Mouse (Mus musculus) left cerebral cortex, postnatal 36 days (tissue): ENCODE results near the gene Selenok. TPM values are rescaled to one million over a fixed set of nuclear protein-coding genes. Genes with fewer than 3 reads are reported as not detected.

Experiments
- DNase-seq, 2 experiments: peaks; one replicate each; pipeline ENCODE4 v3.0.0; 2021 to 2022; ENCODE audit warnings: low spot score in 2 of 2, mixed read lengths in 1 of 2
- intact Hi-C: fragments of 180-260 bp; cut with DNase I; formaldehyde crosslinking; loops from one replicate; pipeline ENCODE4 v1.15.1; 2025
- total RNA-seq, 2 experiments: library from RNA; stranded (reverse); gene quantifications; 2 replicates each; pipeline ENCODE4 v1.2.3; 2021

Selenok gene
- total RNA-seq, 2 experiments from 2014 or later = 119 to 143 TPM

DNA sequence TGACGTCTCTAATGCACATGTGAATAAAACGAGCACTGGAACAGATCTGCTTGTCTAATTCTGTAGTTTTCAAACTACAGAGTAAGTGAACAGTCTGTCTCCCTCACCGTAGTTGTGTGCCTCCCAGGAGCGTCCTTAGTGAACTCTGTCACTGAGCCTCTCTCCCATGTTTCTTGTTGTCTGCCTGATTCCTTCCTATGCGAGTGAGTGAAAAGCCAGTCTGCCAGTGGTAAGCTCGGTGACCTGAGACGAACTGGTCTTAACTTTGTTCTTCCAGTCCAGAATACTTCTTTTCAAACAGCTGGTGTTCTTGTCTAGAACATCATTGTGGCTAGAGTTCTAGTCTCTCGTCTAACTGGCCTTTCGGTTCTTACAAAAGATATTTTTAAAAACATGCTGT is 19.6 kb downstream of the Selenok start:
- intact Hi-C loops = no loop called here
- no peak for DNase-seq

DNA sequence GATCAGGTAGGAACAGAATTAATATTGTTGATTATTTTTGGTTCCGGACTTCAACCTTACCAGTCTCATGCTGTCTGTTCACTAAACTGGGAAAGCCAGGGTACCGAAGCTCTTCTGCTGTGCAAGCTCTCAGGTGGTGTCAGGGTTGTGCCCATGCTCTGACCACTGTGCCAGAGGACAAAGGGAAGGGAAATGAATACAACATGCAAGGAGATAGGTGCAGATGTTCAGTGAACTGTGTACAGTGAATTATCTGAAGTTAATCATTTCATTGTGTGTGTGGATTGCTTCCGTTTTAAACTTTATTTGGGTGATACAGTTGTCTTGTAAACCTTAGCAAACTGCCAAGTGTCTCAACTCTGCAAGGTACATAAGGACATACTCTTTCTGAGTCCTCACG is 20.2 kb downstream of the Selenok start:
- DNase-seq = no peak
- intact Hi-C loops = no loop called here

DNA sequence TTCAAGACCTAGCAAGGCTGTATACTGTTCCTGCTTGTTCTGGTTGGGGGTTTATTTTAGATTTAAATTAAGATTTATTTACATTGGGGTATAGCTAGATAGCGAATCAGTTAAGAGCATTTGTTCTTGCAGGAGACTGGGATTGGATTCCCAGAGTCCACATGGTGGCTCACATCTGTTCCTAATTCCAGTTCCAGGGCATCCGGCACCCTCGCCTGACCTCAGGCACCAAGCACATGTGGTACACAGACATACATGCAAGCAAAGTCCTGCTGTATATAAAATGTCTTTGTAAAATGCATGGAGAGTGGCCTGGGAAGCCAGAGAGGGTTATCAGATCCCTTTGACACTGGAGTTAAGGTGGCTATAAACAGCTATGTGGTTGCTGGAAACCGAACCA is 26.9 kb downstream of the Selenok start:
- intact Hi-C loops = no loop called here
- no peak for DNase-seq

DNA sequence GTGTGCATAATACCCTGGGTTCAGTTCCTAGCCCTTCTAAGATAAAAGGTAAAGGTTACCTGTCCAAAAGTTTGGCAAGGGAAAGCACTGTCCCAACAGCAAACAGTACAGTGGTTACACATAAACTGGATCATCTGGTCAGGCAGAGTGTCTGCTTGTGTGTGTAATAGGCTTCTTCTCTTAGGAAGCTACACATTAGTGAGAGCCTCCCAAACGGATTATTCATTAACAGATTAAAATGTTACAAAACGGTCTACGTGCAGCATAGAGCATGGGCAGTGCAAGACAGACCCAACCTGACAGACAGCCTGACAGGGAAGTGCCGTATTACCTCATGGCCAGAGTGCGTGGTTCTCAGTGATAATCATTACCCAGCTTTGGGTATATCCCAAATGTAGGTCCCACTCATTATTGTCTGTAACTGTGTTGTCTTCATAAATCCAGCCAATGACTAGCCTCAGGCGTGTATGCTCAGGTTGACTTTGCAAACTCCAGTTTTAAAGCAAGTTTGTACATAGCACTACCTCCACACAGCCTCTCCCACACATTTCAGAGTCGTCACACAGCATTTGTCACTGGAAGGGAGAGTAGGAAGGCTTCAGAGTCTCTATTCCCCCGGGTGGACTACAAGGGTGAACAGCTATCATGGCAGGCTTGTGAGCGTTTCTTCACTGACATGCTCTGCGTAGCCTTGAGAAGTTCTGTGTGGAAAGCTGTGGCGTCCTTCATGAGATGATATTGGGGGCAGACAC is 28.1 kb downstream of the Selenok start:
- intact Hi-C loops = no loop called here

DNA sequence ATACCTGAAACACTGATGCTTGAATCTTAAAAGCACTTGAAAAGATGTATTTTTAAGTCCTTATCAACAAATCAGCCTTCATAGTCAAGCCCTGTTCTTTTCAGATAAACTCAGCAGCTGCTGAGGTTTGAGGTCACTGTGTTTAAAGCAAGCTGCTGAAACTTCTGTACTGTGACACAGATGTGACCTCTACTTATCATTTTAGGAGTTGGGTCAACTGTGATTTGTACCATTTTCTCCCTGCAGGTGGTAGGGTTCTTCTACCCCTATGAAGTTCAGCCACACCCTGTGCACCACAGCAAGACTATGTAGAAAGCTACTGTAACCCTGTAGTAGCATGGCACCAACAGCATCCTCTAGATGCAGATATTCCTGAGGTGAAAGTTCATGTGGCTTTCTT is 29.2 kb downstream of the Selenok start:
- no peak for DNase-seq
- intact Hi-C loops = no loop called here

More for the DNA sequence above, 28.1 kb downstream of the Selenok start:
- DNase-seq = peak in 1 of 2 experiments; percentile 15

DNA sequence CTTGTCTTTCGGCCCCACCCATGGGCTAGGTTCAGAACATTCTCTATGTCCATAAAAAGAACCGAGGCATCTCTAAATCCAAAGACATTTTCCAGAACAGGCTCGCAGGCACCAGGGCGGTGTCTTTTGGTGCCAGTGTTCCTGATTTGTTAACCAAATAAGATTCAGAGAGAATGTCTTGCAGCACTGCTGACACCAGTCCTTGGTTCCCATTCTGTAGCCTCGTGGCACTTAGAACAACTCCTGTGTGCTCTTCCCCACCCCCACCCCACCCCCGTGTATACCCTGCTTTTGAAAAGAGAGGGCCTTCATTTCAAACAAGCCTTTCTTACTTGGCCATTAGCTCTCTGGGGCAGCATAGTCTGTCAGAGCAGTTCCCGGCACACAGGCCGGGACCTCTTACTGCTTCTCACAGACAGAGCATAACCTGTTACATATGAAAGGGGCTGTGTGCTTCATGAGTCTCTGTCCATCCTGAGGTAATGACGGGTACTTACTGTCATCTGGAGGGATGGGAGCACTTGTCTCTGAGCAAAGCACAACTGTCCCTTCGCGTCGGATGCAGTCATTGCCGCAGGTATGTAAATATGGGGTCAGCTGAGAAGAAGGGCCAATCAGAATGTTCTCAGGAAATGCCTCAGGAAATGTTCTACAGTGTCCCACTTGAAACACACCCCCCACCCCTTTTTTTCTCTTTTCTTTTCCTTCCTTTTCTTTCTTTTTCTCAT is 30.8 kb downstream of the Selenok start:
- DNase-seq = peak in 1 of 2 experiments; percentile 34
- intact Hi-C loops = no loop called here

DNA sequence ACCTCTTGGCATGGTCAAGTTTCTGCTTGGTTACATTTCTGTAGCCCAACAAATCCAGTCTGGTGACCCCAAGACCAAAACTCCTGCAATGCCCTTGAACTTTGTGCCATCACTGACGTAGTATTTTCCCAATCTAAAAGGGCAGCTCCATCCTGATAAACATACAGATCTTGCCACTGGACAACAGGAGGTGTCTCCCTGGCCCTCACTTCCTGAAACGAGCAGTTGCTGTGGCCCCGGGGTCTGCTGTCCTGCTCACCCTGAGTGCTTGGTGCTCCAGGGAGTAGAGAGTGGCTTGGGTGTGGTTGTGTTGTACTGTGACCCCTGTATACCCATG is 31.3 kb downstream of the Selenok start:
- intact Hi-C loops = no loop called here

DNA sequence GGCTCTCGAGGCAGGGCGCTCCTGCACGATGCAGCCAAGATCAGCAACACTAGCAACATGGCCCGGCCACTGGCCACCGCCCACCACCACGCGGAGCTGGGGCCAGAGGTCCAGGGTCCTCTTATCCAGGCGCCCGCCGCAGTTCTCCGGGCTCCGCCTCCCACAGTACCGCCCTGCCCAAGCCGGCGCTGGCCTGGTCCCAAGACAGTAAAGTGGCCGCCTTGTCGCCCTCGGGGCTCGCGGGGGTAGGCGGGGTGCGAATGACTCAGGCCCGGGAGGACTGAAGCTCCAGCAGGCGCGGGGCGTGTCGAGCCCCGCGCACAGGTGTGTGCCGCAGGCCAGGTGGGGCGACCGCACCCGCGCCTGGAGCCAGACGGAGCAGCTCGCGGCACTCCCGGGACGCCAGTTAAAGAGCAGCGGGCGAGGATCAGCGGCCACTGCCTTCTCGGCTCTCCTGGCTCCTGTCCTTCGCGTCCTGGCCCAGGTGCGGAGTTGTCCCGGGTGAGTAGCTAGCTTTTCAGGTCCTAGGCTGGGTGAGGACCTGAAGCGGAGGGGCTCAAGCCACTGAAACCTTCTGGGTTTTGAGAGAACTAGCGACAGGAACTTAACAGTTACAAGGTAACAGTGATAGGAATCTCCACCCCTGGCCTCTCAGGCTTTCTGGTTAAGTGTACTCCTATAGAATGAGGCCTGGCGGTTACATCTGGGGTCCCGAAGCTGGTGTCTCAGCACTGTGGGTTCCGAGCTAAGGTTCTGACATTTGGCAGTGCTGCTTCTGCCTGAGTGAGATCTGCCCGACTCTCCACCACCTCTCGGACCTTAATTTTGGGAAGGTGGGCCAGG is 40.8 kb downstream of the Selenok start, which contains the start of the genes Il17rb and Chdh:
Gene Il17rb, minus strand, starts transcription at position 164 of the 843 bp plus-strand sequence.
Gene Chdh, plus strand, starts transcription at position 291 of the 843 bp plus-strand sequence.
- peak in 1 of 2 experiments; percentile 30 for DNase-seq
- intact Hi-C loops = no loop called here

More for the DNA sequence above, 31.3 kb downstream of the Selenok start:
- no peak for DNase-seq

DNA sequence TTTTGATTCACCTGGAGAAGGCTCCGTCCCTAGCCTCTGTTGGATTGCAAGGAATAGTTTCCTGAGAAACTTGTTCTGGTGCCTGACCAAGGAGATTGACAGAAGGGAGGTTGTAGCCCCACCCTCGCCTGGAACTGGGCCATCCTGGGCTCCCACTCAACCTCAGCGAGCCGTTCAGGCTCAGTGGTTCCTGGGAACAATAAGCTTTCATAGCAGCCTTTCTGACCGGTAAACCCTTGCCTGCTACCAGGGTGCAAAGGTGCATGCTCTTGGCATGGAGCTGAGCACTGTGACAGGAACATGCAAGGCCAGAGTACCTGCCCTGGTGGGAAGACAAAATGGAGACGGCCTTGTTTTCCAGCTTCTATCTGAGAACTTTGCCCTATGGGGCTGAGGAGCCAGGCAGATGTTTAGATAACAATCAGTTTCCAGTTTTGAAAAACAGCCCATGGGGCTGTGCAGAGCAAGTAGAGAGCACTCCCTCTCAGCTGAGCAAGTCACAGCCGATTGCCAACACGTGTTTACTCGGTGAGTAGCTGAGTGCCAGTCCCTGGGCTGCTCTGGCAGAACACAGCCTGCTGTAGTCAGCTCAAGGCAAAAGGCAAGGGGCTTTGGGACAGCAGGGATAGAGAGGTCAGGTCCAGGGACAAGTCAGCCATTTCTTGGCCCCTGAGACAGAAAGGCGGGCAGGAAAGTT is 41.9 kb downstream of the Selenok start:
- DNase-seq = no peak
- intact Hi-C loops = no loop called here

DNA sequence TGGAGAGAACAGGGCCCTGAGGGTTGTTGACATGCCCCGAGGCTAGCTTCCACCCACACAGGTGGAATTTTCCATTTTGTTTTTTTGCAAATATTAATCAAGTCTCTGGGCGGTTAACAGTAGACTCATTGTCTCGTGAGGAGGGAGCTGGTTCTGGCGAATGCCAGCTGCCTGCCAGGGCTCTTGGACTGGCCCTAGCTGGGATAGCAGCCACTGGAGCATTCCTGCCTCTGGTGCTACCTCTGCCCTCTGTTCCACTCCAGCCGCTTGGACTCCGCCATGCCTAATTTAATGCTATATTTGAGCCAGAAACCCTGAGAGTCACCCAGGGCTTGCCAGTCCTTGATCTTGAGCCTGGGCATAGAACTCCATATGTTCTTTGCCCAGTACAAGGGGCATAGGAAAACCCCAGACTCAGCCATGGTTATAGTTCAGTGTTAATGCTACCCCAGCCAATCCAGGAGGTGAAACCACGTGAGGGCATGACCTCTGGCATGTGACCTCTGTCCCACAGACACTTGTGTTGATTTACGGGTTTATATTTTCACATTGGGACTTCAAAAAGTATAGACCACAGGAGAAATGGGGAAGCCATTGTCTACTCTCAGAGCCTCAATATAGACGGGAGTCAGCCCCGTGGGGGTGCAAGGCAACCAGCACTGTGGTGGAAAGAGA is 43.9 kb downstream of the Selenok start:
- DNase-seq = no peak
- intact Hi-C loops = no loop called here

DNA sequence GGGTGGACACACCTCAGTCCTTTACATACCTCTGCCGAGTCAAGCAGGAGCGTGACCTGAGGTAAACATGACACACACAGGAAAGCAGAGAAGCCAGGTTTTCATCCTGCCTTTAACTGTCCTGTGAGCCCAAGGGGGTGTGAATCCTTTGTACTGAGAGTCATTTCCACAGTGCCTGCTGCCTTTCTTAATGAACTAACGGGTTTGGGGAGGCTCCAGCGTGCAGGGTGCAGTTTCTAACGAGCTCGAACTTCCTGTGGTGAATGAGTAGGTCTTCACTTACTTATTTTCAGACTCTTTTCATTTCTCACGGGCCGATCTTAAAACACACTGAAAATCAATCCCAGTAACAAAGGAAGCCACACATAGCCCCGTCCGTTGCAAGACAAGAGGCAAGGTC is 46.4 kb downstream of the Selenok start:
- intact Hi-C loops = no loop called here
- no peak for DNase-seq

DNA sequence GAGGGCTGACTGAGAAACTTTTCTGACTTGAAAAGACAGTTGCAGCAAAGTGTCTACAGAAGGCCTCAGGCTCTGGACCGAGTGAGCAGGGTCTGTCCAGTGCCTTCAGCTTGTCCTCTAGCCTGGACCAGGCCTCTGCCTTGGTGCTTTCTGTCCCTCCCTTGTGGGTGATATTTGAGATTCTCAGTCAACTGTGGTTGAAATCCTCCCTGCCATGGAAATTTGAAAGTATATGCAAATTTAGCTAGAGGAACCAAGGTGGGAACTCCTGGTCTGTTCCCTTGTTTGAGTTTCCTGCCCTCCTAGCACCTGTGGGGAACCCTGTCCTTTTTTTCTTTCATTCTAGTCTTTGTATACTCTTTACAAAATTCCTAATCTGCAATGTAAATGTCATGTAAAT is 46.9 kb downstream of the Selenok start:
- intact Hi-C loops = no loop called here
- no peak for DNase-seq

DNA sequence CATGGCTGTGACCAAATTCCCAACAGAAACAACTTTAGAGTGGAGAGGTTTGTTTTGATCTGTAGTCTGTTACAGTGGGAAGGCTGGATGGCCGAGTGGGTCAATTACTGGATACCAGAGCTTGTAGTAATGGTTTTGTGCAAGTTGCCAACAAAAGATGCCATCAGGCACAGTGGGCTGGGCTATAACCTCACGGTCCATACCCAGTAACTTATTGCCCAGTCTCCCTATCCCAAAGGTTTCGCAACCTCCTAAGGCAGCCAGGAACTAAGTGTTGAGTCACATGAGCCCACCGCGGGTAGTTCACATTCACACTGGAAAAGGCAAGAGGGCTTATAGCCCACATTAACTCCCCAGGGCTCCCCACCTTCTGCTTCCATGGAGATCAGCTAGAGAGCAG is 48.6 kb downstream of the Selenok start:
- intact Hi-C loops = no loop called here
- no peak for DNase-seq

DNA sequence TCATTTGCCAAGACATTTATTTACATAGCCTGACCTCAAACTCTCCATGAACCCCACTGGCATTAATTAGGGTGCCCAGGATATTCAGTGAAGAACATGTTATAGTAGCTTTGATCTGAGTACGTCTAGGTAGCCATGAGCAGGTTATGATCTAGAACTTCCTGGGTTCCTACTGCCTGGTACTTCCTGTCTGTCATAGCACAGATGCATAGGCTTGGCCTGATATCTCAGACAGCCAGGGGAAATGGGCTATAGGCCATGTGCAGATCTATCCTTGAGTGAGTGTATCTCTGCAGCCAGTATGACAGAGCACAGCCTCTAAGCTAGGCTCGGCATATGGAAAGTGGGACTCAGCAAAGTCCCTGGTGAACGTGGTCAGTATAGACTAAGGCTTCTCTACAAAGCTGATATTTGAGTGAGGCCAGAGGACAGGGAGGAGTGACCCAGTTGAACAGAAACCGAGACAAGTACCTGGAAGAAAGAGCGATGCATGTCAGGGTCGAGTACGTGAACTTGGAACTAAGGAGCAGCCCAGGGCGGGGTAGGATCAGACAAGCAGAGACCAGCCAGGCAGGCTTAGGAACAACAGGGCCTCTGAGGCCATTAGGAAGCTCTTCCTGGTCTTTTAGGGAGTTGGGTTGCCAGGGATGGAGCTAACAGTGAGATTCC is 49.8 kb downstream of the Selenok start:
- intact Hi-C loops = no loop called here
- no peak for DNase-seq

DNA sequence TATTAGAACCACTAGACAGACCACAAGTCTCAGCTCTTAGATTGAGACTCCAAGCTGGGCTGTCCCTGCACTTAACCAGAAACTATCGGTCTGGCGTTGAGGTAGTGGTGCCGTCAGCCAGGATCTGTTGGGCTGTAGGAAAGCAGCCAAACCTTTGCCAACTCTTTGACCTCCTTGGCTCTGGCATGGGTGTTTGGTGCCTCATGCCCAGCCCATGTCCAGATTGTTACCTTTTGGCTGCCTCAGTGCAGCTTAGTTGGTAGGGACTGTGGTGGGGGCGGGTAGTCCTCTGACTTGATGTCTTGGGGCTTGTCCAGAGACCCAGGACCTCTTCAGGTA is 50.3 kb downstream of the Selenok start:
- intact Hi-C loops = no loop called here
- no peak for DNase-seq

DNA sequence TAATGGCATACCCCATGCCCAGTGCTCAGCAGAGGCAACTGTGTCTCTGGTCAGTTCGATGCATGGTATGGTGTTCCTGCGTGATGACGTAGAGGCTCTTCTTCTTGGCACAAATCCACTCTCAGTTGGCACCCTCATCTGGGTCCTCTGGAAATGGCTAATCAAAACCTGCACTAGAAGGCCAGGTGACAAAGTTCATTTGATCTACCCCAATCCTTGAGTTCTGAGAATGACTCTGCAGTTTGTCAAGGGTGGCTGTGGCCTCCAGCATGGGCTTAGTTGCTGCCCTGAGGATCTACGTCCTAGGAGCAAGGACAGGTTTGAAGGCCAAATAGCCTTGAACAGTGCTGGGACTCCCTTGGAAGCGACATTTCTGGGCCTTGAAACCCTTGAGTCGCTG is 50.7 kb downstream of the Selenok start:
- intact Hi-C loops = no loop called here
- DNase-seq = no peak

DNA sequence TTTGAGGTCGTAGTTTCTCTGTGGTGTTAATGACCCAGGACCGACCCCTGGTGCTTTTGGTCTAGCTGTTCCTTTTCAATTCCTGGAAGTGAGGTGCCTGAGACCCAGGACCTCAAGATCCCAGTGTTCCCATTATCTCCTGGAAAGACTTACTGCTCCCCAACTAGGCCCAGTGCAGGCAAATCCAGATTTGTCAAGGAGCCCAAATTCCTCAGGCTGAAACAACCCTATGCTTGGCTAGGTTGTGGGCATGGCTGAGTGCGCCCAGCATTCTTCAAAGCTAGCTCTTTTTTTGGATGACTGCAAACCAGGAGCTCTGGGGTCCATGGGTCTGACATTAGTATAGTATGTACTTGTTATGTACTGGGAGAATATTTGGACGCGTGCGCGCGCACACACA is 51.3 kb downstream of the Selenok start:
- intact Hi-C loops = no loop called here
- no peak for DNase-seq

DNA sequence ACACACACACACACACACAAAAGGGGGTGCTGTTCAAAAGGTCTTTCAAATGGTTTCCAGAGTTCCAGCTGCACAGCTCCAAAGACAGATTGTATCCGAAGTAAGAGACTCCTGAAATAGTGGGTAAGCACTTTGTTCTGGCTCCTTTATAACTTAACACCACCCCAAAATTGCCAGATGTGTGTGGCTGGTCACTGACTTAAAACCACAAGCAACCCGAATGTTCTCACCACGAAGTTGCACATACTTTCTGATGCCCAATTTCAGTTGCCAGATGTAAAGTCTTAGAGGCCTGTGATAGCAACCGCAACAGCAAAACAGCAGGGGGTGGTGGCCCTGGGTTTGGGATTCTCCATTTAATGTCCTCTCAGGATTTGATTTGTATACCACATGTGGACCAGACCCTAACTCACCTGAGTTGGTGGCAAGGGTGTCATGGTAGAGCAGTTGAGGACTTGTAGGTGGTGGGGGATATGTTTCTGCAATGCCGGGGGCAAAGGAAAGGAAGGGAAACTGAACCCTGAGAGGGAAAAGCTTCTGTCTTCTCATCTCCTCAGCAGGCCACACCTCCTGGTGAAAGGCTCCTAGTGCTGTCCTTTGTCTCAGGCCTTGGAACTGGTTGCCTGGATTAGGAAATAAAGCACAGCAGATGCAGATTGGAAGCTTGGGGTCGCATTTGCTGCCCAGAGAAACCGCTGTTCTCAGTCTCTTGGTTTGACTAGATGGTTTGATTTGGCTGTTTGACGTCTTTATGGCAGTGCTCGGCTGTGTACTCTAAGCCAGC is 51.9 kb downstream of the Selenok start:
- DNase-seq = no peak
- intact Hi-C loops = no loop called here
